Mouse (Mus musculus): Measurements from ENCODE around the gene Dst. TPM values are rescaled to one million over a fixed set of nuclear protein-coding genes. Genes with fewer than 3 reads are reported as not detected.
A peak's percentile ranks its signal among the peaks of the same experiment; 100 is the strongest.

Dst gene
- total RNA-seq, 2 experiments from 2014 or later, result 123 to 171 TPM

DNA sequence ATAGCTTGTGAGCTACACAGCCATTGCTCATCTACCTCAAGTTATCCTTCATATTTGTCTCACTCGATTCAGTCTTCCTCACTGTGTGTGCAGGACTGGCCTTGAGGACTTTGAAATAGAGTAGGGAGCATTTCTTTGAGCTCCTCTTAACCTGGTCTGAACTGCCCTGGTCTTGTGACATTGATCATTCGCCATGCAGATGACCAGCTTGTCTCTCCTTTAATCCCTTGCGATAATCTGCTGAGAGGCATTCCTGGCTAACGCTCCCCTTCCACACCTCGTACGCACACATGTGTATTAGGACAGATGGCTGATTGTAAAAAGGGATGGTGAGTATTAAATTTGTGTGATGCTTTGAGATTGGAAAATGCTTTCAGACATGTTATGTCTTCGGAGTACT lies 216.4 kb downstream of the Dst start:
- DNase-seq (ENCODE audit: low spot score in 2 of 2), result no peak

DNA sequence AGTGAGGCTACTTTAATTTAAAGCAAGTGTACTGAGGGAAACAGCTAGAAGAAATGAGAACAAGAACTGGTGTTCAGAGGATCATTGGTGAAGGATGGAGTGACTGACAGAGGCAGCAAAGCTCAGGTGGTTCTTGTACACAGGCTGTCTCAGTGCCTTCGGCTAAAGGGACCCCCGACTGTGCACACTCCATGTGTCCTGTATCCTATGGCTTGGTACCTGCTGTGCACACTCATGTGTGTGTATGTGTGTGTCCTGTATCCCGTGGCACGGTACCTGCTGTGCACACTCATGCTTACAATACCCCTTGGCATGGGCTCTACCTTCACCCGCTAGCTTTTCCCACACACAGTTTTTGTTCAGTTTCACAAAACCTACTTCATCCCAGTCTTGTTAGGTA lies 217.1 kb downstream of the Dst start:
- no peak for DNase-seq (ENCODE audit: low spot score in 2 of 2)

DNA sequence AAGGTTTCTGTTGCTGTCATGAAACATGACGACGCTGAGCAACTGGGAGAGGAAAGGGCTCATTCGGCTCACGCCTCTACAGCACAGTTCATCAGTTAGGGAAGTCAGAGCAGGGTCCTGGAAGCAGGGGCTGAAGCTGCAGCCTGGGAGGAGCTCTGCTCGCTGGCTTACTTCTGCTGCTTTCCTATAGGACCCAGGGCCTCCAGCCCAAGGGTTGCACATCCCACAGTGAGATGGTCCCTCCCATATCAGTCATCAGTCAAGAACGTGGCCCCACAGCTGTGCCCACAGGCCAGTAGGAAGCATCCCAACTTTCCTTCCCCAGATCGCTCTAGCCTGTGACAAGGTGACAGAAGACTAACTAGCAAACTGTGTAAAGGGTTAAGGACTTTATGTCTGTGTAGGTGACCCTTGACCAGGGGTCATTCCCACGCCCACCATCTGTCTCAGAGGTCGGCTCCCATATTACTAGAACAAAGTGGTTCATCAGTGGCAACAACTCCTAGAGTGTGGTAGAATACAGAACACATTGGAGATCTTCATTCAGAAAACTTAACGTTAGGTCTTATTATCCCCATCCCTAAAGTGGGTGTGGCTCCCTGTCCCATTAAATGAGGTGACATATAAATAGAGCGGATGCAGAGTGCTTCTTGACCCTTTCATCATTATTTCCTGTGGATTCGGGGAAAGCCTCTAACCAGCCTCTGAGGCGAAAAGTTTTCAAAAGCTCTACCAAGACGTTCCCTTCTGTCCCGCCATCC lies 219.9 kb downstream of the Dst start:
- no peak for DNase-seq (ENCODE audit: low spot score in 2 of 2)

DNA sequence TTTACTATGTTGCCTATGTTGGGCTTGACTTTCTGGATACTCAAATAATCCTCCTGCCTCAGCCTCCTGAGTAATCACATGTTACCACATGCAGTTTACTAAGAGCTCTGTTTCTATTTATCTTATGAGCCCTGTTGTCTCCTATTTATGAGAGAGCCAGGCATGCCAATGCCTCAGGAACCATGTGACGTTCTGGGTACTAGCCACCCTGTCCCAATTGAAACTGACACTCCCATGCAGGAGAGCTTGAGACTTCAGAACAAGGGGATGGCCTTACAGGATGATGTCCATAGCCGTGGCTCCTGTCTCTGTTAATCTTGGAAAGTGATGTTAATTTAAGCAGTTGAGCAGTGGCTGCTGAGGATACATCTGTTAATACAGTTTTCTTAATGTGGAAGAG lies 220.8 kb downstream of the Dst start:
- DNase-seq (ENCODE audit: low spot score in 2 of 2), result no peak

DNA sequence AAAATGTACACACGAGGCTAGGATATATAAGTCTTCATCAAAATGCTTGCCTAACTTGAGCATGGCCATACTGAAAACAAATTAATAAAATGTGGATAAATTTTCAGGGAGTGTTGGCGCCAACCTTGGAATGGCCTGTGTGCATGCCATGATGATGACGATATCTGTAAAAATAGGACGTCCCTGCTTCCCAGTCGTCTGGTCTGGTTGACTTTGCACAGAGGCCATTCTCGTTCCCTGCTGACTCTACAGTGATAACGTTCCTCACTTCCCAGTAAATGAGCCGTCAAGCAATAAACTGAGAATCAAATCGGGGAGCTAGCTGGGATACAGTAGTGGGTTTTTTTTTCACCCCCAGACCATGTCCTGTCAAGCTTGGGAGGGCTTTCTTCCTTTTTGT lies 221.7 kb downstream of the Dst start:
- DNase-seq (ENCODE audit: low spot score in 2 of 2), result no peak

DNA sequence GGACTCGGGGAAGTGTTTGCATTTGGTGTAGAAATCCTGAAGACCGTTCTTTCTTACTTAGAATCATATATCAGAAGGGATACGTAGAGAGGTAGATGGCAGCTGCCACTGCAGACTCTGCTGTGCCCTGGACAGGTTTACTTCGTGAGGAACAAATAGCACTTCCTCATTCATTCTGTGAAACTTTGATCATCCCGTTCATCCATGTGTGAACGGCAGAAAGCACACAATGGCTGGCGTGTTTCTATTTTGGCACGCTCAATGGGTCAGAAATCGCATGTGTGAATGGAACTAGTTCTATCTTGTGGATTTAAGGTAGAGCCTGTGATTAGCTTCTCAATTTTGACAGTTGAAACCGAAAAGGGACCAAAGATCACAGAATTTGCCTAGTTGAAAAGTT lies 222.8 kb downstream of the Dst start:
- DNase-seq (ENCODE audit: low spot score in 2 of 2), result no peak

DNA sequence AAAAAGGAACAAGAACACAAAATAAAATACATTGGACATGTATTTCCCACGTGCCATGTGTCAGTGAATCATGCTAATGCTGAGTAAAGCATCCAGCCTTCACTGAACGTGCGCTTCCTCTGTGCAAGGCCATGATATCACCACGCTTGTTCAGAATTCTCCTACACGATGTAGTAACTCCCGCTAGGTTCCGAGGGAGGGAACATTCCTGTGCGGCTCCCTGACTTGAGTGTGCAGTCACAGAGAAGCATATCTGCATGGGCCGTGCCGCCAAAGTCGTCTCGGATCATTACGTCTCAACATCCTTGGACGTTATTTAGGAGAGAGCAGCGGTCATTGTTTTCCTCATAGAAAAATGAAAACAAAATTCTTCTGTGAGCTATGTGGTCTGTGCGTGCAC lies 224.8 kb downstream of the Dst start:
- DNase-seq (ENCODE audit: low spot score in 2 of 2), result peak in 1 of 2 experiments; percentile 27

DNA sequence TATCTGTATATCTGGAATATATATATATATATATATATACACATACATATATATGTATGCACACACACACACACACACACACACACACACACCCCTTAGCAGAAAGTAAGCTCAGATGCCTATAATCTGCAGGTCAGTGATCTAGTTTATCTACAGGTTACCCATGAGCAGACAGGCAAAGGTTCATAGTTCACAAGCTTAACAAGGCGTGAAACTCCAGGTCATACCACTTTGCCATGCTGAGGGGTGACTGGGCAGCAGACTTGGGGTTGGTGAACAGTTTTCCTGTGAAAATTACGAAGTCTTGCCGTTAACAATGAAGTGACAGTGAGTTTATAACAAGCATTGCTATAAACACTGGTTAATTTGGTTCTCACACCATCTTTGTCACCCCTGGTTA lies 227.5 kb downstream of the Dst start:
- no peak for DNase-seq (ENCODE audit: low spot score in 2 of 2)

DNA sequence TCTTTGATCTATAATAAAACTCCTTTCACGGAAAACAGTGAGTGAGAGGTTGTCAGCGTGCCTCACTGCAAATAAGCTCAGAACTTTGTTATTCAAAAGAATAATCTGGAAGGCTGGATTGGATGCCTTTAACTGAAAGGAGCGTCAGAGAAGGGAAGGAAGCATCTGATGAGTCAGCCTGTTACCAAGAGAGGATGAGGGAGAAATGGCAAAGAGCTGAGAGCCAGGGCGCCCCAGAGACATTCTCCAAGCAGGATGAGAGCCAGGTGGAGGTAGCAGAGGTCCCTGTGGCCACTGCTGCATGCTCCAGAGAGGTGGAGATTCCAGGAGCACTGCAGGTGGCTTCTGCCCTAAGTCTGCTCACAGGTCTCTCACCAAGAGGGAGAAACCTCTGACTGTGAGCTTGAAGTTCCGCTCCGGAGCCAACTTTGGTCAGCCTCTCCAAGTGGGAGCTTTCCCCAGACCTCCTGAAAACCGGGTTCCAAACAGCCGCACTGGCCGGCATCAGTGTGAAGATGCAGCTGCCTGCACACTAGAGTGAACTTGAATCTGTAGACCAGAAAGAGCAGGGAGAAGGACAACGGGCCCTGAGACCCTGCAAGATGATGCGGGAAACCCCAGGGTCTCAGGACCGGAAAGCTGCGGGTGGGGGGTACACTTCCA lies 231.3 kb downstream of the Dst start:
- no peak for DNase-seq (ENCODE audit: low spot score in 2 of 2)

DNA sequence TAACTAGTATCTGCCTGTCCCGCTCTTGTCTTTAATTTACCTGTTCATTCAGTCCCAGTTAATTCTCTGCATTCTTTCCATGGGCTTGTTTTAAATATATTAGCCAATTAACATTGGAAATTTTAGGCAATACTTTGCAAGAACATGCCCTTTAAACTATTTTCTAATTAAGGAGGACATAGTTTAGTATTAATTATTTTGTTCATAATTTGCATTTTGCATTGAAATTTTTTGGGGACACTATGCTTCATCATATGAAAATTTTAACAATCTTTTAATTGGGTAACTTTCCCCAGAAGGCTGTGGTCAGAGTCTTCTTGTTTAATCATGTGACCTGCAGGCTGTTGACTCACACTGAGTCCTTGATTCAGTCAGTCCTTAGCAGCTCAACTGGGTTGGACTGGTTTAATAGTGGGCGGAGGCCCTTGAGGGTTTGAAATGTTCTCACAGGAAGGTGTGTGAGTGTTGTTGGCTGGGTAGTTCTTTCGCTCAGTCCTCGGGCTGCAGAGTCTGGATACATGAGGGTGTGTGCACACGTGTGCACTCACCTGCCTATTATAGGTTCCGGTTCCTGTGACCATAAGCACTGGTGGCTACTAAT lies 231.9 kb downstream of the Dst start:
- no peak for DNase-seq (ENCODE audit: low spot score in 2 of 2)

DNA sequence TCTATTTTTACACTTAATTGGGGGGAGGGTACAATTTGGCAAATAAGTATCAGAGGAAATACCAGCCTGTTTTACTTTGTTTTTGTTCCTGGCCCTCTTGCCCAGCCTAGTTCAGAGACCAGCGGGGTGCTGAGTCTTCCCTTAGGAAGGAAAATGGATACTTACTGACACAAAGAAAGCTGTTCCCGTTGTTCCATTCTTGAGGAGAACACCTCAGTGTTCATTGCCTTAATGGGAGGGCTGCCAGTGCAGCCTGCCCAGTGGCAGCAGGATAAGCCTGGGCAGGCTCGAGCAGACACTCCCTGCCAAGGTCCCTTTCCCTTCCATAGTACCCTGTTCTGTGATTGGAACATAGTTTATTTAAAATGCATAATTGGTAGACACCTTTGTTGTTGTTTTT lies 232.7 kb downstream of the Dst start:
- DNase-seq (ENCODE audit: low spot score in 2 of 2), result no peak

DNA sequence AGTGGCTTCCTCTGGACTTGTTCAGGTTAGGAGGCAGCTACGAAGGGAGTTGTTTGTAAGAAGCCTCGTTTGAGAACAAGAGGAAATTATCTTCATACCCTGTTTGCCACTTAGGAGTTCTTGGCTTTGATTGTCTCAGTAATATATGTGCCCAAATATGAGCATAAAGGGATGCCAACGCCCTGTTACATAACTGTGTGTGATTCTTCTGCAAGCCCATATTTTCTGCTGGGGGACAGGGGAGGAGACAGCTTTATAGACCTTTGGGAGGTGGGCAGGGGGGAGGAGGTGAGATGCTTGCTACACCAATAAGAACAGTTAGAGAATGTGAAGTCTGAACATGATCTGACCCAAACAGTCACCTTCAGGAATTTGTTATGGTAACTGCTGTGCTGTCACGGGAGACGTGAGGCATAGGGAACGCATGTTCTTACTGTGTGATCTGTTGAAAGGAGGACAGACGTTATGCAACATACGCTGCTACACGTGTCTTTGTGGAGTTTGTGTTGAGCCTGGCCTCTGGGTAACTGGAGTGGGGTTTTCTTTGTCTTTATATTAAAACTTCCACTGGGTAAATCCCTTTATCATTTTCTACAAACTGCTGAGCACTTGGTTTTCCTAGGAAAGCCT lies 235.0 kb downstream of the Dst start:
- DNase-seq (ENCODE audit: low spot score in 2 of 2), result no peak

DNA sequence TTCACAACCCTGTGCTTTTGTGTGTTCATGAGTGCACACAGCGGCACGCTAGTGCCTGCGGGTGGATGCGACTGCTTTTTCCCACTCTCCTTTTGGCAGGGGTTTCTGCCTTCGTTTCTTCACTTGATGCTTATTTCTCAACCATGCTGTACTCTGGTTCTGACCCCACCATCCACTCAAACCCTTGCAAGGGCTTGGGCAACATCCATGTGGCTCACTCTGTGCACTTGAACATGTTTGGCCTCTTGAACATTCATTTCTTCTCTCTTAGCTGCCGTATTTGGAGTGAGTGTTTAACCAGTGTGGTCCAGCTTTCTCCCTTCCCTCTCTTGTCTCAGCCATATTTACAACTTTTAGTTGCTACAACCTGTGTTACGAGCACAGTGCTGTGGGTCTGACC lies 236.8 kb downstream of the Dst start:
- DNase-seq (ENCODE audit: low spot score in 2 of 2), result no peak

DNA sequence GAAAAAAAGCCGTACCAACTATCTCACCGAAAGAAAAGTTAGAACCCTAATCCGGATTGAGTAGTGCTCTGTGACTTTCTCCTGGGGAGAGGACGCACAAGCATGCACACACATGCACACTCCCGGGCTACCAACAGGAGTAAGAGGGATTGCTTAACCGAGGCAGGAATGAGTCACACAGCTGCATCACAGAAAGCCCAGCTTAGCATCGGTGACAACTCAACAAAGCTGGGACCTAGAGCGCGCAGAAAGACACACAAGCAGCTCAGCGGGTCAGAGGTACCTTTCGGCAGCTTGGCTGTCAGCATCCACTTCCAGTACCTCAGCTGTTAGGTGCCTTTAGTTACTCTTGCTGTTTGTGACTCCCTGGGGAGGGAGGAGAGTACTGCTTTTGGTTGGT lies 240.0 kb downstream of the Dst start:
- DNase-seq (ENCODE audit: low spot score in 2 of 2), result no peak

DNA sequence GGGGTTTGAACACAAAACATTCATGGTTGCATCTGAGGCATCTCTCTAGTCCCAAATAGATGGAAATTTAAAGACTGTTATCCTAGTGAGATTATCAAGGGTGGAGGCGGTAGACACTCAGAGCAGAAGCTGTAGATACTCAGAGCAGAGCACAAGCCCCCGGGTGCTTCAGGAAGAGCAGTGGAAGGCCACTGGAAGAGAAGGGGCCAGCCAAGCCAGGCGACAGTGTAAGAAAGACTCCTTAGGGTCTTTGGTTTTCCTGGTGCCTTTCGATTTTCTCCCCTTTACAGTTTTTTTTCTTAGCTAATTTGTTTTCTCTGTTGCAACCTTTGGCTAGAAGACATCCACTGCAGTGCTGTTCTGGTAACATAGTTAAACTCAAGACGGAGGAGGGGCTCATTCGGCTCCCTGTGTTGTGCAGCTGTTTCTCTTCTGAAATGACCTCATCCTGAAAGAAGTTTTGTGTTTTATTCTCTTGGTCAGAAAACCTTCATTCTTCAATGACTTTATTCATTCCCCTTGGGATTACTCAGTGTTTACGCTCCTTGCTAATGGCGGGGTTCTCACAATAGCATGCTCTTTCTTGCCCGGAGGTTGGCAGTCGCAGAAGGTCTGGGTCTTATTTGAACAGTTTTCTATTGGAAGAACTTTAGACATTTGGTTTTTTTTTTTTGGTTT lies 242.5 kb downstream of the Dst start:
- no peak for DNase-seq (ENCODE audit: low spot score in 2 of 2)

DNA sequence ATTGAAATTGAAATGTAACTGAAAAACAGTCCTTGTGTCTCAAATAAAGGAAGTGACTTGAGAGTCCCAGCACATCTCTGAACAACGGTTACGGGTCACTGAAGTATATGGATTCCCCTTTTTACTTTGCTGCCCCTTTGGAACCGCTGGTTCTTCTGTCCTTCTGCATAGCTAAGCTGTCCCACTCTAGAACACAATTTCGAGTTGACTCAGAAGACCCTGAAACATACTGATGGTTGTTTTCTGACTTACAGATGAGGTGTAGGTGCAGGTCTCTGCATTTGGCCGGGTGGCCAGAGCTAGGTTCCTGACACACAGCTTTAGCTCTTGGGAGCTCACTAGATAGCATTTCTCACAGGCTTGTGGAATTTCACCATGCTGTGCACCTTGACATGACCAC lies 244.7 kb downstream of the Dst start:
- no peak for DNase-seq (ENCODE audit: low spot score in 2 of 2)

DNA sequence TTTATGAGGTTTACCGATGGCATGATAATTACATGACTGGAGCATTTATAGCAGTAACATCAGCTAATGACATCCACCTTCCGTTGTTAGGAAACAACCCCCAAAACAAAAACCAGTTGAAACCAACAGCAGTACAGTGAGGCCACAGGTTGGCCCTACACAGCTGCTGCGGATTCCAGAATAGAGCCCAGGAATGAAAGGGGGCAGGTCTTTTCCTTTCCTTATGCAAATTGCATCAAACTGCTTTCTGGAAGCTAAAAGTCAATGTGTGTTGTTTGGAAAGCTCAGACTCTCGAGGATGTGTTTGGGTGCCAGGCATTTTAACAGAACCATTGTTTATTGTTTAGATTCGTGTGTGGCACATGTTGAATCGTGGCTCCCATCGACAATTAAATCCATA lies 248.0 kb downstream of the Dst start:
- DNase-seq (ENCODE audit: low spot score in 2 of 2), result no peak

DNA sequence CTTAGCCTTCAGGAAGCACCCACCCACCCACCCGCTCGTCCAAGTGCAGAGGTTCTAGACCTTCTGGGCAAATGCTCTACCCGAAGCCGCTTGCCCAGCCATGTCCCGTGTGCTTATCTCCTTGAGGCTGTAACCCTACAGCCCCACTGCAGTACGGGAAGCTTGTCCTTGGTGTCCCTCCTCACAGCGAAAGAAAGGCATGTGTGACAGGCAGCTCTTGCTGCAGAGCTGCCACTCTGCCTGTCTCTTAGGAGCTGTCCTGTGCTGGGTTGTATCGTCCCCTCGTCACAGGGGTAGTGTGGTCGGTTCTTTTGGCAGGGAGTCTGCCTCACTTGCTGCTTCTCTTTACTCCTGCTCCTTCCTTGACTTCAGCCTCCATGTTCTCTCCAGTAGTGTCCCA lies 249.7 kb downstream of the Dst start:
- no peak for DNase-seq (ENCODE audit: low spot score in 2 of 2)

DNA sequence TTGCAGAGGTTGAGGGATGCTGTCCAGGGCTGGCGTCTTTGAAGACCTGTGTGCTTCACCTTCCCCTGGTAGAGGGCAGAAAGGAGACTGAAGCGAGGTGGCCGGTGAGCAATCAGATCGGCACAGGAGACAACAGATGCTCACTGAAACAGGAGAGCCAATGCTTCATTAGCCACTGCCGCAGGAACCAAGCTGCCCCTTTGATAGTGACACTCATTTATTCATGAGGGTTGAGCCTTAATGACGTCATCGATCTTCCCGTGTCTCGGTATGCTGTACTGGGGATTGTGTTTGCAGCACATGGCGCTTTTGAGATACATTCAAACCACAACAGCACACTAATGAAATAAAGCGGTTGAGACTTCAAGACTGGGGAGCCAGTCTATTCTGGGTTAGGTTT lies 250.8 kb downstream of the Dst start:
- no peak for DNase-seq (ENCODE audit: low spot score in 2 of 2)

DNA sequence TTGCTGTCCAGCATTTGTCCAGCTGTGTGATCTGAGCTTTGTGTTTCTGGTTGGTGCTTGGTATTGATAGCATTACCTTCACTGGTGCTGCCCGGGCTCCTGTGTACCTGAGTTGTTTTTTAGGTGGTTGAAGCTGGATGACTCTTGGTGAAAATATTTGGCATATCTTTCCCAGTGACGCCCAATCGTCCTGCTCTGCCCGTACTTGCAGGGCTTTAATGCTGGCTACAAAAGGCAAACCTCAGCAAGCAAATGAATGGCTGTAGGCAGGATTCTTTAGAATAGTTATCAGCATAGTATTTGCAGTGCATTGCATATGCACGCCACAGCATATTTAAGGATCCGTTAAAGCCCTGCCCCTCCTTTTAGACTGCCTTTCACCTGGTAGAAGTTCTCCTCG lies 251.9 kb downstream of the Dst start:
- no peak for DNase-seq (ENCODE audit: low spot score in 2 of 2)

DNA sequence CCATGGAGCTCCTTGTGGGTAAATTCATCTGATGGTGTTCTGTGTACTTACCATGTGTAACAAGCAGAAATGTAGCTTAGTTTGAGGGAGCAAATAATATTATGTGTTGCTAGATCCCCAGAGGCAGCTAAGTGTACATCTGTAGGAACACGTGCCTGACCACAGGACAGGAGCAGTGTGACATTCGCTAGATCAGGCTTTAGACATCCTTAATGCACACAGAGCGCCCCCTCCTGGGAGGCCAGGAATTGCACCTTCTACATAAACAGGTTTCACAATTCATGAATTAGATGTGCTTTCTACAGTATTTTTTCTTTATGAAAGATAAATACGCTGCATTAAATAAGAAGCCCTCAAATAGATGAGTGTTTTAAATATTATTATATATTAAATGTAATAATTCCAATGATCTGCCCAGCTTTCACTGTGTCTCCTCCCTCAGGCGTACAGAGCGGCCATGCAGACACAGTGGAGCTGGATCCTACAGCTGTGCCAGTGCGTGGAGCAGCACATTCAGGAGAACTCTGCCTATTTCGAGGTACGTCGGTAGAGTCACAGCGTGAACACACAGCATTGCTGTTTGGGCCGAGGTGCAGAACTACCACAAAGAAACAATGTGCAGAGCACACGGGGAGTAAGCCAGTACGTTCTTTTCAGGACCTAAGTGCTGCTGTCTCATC lies 256.7 kb downstream of the Dst start:
- peak; percentile 80 to 83 for DNase-seq (ENCODE audit: low spot score in 2 of 2)
